Mouse (Mus musculus) left cerebral cortex, adult 8-10 months (tissue): Measurements from ENCODE around the gene Six5. TPM values are rescaled to one million over a fixed set of nuclear protein-coding genes. Genes with fewer than 3 reads are reported as not detected.
"Not testable (repeated sequence)": the region's sequence is repeated elsewhere in the genome, so short reads cannot be mapped to it uniquely, and the experiment has no call there.

ENCODE experiments used
- DNase-seq, 2 experiments: peaks; one replicate each; pipeline ENCODE4 v3.0.0; 2022; ENCODE audit warnings: low spot score in 2 of 2
- total RNA-seq, 4 experiments: library from RNA; stranded (reverse); gene quantifications; 2 replicates each; pipeline ENCODE4 v1.2.4; 2022

The Six5 gene
- 1 to 10 TPM; 2.0 to 2.5 (median 2.3) TPM for total RNA-seq

DNA sequence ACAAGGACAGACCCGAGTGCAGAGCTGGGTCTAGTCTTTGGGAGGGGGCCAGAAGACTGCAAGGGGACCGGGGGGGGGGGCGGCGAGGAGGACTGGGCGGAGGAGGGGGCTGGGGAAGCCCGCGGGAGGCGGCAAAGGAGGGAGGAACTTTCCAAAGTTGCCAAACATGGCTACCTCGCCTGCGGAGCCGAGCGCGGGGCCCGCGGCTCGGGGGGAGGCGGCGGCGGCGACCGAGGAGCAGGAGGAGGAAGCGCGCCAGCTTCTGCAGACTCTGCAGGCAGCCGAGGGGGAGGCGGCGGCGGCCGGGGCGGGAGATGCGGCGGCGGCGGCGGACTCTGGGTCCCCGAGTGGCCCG, at the start of gene Six5:
Gene Six5 (plus strand): TSS at position 124 of the 355 bp plus-strand sequence.
- DNase-seq: no peak

DNA sequence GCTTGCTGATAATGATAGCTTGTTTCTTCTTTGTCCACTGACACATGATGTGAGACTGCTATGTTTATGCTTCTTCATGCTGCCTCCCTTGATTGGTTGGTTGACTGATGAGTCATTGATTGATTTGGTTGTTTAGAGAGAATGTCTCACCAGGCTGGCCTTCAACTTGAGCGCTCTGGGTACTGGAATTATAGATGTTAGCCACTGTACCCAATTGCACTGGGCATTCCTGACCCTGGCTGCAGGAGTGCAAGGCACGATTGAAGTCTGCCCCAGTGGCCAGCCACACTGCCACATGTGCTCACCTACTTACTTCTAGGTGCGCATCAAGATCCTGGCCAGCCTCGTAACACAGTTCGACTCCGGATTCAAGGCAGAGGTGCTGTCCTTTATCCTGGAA, 49.8 kb upstream of the Six5 start:
- DNase-seq: no peak

DNA sequence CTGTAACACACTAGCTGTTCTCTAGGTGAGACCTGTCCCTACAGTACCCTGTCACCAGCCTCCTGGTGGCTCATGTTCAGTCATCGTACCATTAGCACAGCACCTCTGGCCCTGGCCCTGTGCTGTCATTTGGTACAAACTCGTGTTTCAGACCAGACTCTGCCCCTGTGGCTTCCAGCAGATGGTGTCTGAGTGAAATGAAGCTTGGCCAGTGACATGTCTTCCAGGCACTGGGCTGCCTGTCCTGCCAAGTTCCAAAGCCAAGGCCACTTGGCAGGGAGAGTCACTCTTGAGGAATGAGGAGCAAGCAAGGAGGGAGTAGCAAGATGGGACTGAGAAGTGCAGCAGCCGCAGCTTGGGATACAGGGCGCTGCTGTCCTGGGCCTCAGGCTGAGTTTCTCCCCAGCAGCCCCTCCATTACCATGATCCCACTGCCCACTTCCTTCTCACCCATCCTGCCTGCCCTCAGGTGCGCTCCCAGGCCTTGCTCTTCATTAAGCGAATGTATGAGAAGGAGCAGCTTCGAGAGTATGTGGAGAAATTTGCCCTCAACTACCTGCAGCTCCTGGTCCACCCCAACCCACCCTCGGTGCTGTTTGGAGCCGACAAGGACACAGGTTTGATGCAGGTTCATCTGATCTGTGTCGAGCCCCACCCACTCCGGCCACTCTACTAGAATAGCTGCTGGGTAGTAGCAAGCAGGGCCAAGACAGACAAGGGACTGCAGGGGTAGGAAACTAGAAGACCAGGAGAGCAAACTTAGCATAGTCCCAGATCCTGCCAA, 47.9 kb upstream of the Six5 start:
- DNase-seq: no peak

DNA sequence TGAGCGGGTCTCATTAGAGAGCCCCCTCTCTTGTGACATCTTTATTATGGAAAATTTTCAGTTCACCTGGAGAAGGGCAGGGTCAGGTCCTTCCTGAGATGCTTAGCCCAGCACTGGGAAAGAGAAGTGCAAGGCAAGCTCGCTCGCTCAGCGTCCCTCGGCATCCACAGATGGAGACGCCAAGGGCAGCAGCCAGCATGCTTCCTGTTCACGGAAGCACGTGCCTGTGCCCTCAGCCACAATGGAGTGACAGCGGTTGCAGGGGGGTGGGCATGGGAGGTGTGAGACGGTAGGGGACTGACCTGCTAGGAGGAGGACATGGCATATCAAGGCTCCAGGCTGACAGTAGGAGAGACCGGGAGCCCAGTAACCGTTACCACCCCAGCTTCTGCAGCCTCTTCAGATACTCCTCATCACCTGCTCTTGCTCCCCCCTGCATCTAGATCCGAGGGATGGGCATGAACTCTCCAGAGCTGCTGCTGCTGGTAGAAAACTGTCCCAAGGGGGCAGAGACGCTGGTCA, 46.3 kb upstream of the Six5 start:
- no peak for DNase-seq

DNA sequence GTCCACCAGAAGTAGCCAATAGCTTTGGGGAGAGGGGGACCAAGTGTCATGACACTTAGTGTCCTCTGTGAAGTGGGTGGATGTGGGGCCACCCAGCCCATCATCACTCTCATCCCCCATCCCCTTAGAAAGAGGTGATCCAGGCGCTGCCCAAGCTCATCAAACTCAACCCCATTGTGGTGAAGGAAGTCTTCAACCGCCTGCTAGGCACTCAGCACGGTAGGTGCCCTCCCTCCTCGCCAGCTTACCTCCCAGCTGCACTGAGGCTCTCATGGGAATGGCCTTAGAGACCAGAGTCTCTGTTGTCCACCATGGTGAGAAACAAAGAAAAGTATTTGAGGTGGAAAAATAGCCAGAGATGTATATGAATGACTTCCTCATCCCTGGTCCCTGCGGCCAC, 45.1 kb upstream of the Six5 start:
- no peak for DNase-seq

DNA sequence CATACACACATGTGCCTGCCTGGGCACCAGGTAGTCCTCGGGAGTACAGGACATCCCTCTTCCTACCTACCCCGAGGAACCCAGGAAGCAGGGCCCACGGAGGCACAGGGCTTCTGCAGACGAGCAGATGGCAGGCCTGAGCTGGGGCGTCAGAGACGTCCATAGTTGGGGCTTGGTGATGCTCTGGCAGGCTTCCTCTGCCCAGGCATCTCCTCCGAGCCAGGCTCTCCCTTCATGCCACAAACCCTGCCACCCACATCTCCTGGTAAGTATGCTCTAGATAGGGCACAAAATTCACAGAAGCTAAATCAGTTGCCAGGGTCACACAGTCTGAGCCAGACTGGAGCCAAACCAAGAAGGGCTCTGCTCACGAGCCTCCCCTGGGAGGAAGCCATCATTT, 44.2 kb upstream of the Six5 start:
- DNase-seq: peak in 1 of 2 experiments; percentile 60

DNA sequence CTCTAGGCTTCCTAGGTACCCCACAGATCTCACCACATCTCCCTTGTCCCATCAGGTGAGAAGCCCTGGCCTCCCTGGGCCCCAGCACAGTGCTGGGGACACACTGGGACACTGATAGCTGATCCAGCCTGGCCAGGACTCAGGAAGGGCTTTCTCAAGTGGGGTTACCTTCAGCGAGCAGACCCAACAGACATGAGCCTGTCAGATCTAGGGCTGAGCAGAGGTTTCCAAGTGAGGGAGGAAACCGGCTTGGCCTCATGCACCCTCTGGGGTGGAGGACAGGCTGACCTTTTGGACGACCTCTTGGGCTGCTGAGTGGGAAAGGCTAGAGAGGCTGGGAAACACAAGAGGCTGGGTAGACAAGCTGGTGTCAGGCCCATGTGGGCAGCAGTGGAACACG, 43.2 kb upstream of the Six5 start:
- no peak for DNase-seq

DNA sequence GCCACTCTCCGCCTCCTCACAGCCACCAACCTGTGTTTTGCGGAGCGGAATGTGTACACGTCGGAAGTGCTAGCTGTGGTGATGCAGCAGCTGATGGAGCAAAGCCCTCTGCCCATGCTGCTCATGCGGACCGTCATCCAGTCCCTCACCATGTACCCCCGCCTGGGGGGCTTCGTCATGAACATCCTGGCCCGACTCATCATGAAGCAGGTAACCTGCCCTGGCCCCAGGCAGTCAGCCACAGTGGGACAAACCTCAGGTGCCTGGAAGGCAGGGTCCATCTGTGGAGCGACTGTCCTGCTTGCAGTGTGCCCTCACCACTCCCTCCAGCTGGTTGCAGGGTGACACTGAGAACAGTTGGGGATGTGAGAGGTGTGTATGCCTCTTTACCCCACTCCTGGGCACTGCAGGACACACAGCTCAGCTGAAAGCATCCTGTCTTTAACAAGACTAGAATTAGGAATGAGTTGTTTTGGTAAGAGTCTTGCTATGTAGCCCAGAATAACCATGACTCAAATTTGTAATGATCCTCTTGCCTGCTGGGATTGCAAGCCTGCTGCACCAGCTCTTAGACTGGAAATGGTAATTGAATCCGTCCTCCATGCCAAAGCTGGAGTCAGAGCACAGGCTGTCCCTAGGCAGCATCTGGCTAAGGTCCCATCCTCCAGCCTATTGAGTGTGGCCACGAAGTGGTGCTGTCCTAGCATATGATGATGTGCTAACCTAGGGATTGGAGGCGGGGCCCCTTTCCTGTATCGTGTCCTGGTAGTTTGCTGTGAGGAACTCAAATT, 41.9 kb upstream of the Six5 start:
- peak; percentile 37 to 80 for DNase-seq

DNA sequence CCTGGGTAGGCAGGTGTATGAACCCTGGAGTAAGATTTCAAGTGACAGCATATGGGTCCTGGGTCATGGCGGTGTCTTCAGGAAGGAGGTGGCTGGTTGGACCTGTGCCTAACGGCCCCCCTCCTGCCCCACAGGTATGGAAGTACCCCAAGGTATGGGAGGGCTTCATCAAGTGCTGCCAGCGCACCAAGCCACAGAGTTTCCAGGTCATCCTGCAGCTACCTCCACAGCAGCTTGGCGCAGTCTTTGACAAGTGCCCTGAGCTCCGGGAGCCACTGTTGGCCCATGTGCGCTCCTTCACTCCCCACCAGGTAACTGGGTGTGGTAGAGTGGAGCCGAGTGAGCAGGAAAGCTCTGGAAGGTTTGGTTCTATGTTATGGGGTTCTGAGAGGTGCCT, 41.3 kb upstream of the Six5 start:
- no peak for DNase-seq

DNA sequence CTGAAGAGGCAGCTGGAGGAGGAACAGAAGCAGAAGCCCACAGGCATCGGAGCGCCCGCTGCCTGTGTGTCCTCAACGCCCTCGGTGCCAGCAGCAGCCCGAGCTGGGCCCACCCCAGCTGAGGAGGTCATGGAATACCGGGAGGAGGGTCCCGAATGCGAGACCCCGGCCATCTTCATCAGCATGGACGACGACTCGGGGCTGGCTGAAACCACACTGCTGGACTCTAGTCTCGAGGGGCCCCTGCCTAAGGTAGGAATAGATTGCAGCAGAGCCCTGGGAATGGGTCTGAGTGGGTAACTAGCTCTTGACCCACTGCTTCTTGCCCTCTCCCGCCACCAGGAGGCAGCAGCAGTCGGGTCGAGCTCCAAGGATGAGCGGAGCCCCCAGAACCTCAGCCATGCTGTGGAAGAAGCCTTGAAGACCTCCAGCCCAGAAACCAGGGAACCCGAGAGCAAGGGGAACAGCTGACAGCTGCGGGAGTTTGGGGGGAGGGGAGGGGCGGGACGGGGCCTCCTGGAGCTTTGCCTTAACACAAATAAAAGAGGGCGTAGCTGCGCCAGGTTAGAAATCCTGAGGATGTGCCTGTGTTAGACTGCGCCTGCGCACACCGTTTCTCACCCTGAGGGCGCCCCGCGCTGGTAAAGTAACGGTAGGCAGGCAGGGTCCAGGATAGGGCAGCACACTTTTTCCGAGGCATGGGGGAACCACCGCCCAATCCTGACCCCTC, 40.2 kb upstream of the Six5 start, which contains the start of gene Rsph6a:
Gene Rsph6a (plus strand): TSS at position 644 of the 730 bp plus-strand sequence.
- DNase-seq: no peak

DNA sequence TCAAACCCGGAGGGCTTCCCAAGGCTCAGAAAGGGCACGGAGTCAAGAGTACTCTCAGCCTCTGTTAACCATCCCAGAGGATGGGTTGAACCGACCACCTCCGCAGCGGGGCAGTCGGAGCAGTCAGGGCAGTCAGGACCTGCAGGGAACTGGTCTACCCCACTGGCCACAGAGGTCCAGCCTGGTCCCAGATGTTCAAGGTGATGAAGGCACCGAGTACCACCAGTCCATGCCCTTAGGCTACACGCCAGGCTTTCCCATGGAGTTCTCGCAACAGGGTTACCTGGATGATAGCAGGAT, 39.7 kb upstream of the Six5 start:
- DNase-seq: no peak

DNA sequence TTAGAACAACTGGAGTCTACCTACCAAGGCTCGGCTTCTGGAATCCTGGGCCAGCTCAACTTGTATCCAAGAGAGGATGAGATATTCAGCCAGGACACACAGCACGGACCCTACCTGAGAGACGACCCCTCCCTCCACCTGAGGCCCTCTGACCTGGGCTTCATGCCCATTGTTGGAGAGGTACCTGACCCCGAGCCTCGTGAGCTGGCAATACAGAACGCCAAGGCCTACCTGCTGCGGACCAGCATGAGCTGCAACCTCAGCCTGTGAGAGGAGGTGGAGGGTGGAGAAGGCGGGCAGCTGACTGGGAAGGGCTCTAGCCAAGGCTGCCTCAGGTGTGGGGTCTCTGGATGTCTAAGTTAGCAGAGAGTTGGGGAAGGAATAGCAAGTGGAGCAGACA, 39.3 kb upstream of the Six5 start:
- DNase-seq: no peak

DNA sequence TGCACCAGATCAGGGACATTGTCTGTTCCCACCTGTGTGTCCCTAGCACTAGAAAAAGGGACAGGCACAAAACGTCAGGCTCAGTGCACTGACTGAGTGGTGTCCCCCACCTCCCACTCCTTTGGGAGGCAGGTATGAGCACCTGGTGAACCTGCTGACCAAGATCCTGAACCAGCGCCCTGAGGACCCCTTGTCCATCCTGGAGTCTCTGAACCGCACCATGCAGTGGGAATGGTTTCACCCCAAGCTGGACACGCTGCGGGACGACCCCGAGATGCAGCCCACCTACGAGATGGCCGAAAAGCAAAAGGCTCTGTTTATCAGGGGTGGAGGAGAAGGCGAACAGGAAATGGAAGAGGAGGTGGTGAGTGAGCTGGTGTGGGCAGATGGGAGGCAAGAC, 37.0 kb upstream of the Six5 start:
- DNase-seq: no peak

DNA sequence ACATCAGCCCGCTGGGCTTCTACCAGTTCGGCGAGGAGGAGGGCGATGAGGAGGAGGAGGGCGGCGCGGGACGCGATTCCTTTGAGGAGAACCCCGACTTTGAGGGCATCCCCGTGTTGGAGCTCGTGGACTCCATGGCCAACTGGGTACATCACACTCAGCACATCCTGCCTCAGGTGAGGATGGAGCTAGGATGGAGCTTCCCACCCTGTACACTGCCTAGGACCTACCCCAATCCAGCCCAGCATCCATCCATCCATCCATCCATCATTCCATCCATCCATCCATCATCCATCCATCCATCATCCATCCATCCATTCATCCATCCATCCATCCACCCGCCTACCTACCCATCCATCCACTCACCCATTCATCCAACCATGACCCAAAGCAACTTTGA, 28.5 kb upstream of the Six5 start:
- no peak for DNase-seq

DNA sequence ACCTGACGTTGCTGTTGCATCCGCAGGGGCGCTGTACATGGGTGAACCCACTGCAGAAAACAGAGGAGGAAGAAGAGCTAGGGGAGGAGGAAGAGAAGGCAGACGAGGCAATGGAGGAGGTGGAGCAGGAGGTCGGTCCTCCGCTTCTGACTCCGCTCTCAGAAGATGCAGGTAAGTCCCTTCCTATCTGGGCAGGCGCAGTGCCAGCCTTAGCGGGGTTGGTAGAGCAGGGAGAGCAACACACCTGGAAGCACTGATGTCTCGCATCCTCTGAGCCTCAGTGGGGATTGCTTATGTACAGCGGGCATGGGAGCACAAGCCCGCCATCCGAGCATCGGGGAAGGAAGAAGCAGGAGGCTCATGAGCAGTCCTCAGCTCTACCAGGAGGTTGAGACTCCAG, 27.3 kb upstream of the Six5 start:
- no peak for DNase-seq

DNA sequence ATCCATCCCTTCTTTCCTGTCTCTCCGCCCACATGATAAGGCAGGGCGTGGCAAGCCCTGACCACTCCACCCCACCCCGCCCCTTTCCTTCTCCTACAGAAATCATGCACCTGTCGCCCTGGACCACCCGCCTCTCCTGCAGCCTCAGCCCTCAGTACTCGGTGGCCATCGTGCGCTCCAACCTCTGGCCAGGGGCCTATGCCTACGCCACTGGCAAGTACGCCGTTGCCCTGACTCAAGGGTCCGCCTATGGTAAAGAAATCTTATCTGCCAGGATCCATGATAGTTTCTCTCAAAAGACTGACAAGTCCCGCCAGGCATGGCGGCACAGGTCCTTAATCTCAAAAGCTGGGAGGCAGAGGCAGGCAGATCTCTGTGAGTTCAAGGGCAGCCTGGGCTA, 26.5 kb upstream of the Six5 start:
- DNase-seq: no peak

DNA sequence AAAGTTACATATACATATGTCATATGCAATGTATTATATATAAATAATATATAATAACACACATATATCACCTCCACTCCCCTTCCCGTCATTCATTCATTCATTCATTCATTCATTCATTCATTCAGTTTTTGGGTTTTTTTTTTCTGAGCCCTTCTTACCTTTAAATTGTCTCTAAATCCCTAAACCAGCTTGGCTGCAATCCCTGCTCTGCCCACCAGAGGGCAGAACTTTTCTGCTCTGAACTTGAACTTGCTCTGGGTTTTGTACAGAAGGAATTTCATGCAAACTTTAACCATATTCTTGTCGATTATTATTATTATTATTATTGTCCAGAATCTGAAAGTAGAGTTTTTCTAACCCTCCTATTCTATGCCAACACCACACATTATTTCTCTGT, 25.7 kb upstream of the Six5 start:
- peak in 1 of 2 experiments; percentile 69 for DNase-seq

DNA sequence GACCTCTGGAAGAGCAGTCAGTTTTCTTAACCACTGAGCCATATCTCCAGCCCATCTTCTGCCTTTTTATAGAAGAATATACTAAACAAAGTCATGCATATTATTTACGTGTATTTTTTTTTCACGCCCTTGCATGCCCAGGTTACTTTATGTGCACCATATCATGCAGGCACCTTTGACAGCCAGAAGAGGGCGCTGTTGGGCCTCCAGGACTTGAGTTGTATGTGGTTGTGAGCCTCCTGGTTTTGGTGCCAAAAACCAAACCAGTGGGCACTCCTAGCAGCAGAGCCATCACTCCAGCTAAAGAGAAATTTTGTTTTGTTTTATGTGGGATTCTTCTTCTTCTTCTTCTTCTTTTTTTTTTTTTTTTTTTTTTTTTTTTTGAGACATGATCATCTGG, 24.9 kb upstream of the Six5 start:
- no peak for DNase-seq

DNA sequence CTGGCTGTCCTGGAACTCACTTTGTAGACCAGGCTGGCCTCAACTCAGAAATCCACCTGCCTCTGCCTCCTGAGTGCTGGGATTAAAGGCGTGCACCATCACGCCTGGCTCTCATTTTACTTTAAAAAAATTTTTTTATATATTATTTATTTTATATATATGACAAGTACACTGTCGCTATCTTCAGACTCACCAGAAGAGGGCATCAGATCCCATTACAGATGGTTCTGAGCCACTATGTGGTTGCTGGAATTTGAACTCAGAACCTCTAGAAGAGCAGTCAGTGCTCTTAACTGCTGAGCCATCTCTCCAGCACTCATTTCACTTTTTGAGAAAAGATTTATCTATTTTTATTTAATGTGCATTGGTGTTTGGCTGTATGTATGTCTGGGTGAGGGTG, 23.4 kb upstream of the Six5 start:
- not testable (repeated sequence) for DNase-seq

DNA sequence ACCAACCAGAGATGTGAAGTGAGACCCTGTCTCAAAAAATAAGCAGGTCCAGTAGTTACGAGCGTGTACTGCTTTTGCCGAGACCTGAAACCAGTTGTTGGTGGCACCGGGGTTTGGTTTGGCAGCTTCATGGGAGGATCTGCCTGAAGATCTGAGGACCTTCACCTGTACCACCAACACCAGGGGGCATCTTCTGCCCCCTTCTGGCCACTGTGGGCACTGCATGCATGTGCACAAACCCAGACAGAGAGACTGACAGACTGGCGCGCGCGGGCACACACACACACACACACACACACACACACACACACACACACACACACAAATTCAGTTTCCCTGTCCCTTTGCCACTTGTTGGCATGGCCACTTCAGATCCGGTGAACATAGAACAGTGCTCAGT, 20.9 kb upstream of the Six5 start:
- DNase-seq: no peak

DNA sequence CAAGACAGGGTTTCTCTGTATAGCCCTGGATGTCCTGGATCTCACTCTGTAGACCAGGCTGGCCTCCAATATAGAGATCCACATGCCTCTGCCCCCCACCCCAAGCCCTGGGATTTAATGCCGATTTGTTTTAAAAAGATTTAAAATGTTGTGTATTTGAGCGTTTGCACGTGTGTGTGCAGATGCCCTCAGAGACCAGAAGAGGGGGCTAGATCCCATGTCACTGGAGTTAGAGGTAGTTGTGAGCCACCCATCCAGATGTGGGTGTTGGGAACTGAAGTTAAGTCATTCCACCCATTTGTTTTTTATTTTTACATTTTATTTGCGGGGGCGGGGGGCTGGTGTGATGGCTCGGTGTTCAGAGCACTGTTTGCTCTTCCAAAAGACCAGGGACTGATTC, 19.9 kb upstream of the Six5 start:
- DNase-seq: no peak

DNA sequence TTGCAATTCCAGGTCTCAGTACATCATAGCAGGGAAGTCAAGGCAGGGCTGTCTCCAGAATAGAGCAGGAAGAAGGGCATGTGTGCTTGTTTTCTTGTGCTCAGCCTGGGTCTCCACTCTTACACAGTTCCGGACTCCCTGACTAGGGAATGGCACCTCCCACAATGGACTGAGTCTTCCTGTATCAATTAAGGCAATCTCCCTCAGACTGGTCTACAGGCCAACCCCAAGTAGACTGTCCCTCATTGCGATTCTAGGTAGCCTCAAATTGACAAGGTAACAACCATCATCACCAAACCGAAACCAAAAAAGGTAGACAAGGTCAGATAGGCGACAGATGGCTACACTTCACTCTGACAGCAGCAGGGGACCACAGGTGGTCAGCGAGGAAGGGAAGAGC, 19.2 kb upstream of the Six5 start:
- no peak for DNase-seq
